Mouse (Mus musculus) myocyte (in vitro differentiated cells): Measurements from ENCODE around the gene Smurf2. TPM values are rescaled to one million over a fixed set of nuclear protein-coding genes. Genes with fewer than 3 reads are reported as not detected.

Experiments used
- H3K27me3 ChIP-seq: one replicate; pipeline ENCODE4 v1.6.1; 2011; ENCODE audit not compliant: control insufficient read depth, insufficient read depth, insufficient read length
- H3K36me3 ChIP-seq: one replicate; pipeline ENCODE4 v1.6.1; 2011; ENCODE audit not compliant: control insufficient read depth, insufficient read depth
- H3K4me2 ChIP-seq: one replicate; pipeline ENCODE4 v1.6.1; 2011; ENCODE audit warnings: low read depth, control low read depth
- H3K4me3 ChIP-seq: one replicate; pipeline ENCODE4 v1.5.1; 2011; ENCODE audit warnings: mild to moderate bottlenecking, control low read depth, moderate library complexity
- H3K79me2 ChIP-seq: one replicate; pipeline ENCODE4 v1.6.1; 2011; ENCODE audit not compliant: control insufficient read depth, insufficient read depth
- H3ac ChIP-seq: one replicate; pipeline ENCODE4 v1.6.1; 2011; ENCODE audit not compliant: control insufficient read depth, insufficient read length
- CEBPB ChIP-seq: IDR thresholded peaks from 2 replicates; pipeline ENCODE4 v1.6.1; 2011; ENCODE audit warnings: mild to moderate bottlenecking, moderate library complexity; ENCODE audit not compliant: poor library complexity, insufficient read depth, severe bottlenecking
- E2F4 ChIP-seq: IDR thresholded peaks from one replicate; pipeline ENCODE4 v1.6.1; 2011; ENCODE audit warnings: mild to moderate bottlenecking, control low read depth, moderate library complexity; ENCODE audit not compliant: insufficient read depth
- MAX ChIP-seq: IDR thresholded peaks from one replicate; pipeline ENCODE4 v1.6.1; 2011; ENCODE audit warnings: low read depth, mild to moderate bottlenecking, control low read depth
- MYOD1 ChIP-seq, 3 experiments: IDR thresholded peaks; one replicate each; pipeline ENCODE4 v1.6.1; 2011; ENCODE audit warnings: control low read depth in 2 of 3, low read depth in 2 of 3, mild to moderate bottlenecking in 2 of 3, moderate library complexity in 1 of 3; ENCODE audit not compliant: insufficient read length in 2 of 3, control insufficient read depth in 1 of 3
- MYOG ChIP-seq, 3 experiments: IDR thresholded peaks; one replicate each; pipeline ENCODE4 v1.6.1; 2011; ENCODE audit warnings: control low read depth in 2 of 3, low read depth in 2 of 3, mild to moderate bottlenecking in 2 of 3; ENCODE audit not compliant: insufficient read length in 2 of 3, control insufficient read depth in 1 of 3, insufficient read depth in 1 of 3
- POLR2A ChIP-seq: IDR thresholded peaks from one replicate; pipeline ENCODE4 v1.6.1; 2011; ENCODE audit warnings: low read depth, mild to moderate bottlenecking, control low read depth, moderate library complexity; ENCODE audit not compliant: insufficient read length
- POLR2AphosphoS2 ChIP-seq: IDR thresholded peaks from one replicate; pipeline ENCODE4 v1.6.1; 2011; ENCODE audit warnings: low read depth, control low read depth; ENCODE audit not compliant: insufficient read length
- REST ChIP-seq: IDR thresholded peaks from one replicate; pipeline ENCODE4 v1.6.1; 2011; ENCODE audit warnings: mild to moderate bottlenecking, control low read depth, moderate library complexity; ENCODE audit not compliant: insufficient read depth, insufficient read length
- SRF ChIP-seq: IDR thresholded peaks from one replicate; pipeline ENCODE4 v1.6.1; 2011; ENCODE audit warnings: low read depth; ENCODE audit not compliant: control insufficient read depth, insufficient read length
- TCF12 ChIP-seq: IDR thresholded peaks from one replicate; pipeline ENCODE4 v1.6.1; 2011; ENCODE audit warnings: mild to moderate bottlenecking, control low read depth; ENCODE audit not compliant: poor library complexity, insufficient read depth, severe bottlenecking
- TCF3 ChIP-seq: IDR thresholded peaks from one replicate; pipeline ENCODE4 v1.6.1; 2011; ENCODE audit warnings: low read depth, control low read depth; ENCODE audit not compliant: insufficient read length
- USF1 ChIP-seq: IDR thresholded peaks from one replicate; pipeline ENCODE4 v1.6.1; 2011; ENCODE audit warnings: low read depth, mild to moderate bottlenecking, control low read depth, moderate library complexity
- polyA plus RNA-seq: library from polyadenylated mRNA; unstranded; fragments of >200 nt; fragmentation: generic; extraction: Trizol; gene quantifications from one replicate; pipeline ENCODE4 v1.2.1, GENCODE M21; 2012; ENCODE audit warnings: missing spikeins

Smurf2 gene
- polyA plus RNA-seq, 1 experiment, result 11.5 TPM

- H3K36me3 ChIP-seq, result peaks cover 70% of the 10 kb centered on the region
- TF ChIP-seq MYOG (IDR thresholded peaks at IDR 0.05; ENCODE audit: control insufficient read depth in 1 of 3, insufficient read depth in 1 of 3, insufficient read length in 2 of 3, low read depth in 2 of 3) (no peak), MAX (no peak), TCF12 (no peak), USF1 (no peak), SRF (no peak), TCF3 (no peak), CEBPB (no peak), REST (no peak), POLR2AphosphoS2 (no peak), POLR2A (no peak), MYOD1 (IDR thresholded peaks at IDR 0.05; ENCODE audit: control insufficient read depth in 1 of 3, insufficient read length in 2 of 3, low read depth in 2 of 3) (no peak), E2F4 (no peak)
- no peaks in the 10 kb centered on the region for H3K27me3 ChIP-seq
- no peaks in the 10 kb centered on the region for H3K79me2 ChIP-seq
- no peak overlapping the region for H3K4me3 ChIP-seq
- H3ac ChIP-seq, result no peak overlapping the region
- no peak overlapping the region for H3K4me2 ChIP-seq
These were observed 150.1 kb downstream of the Smurf2 start for GRCm38 (mm10) chr11:106770195-106770974.

Other genes with a start within 250 kb of the Smurf2 start
- 0.01 TPM for gene Pecam1, start 170.1 kb downstream of the Smurf2 start, polyA plus RNA-seq
- 7.7 TPM for gene Milr1, start 169.5 kb downstream of the Smurf2 start, polyA plus RNA-seq
- 4.4 TPM for gene Polg2, start 141.2 kb downstream of the Smurf2 start, polyA plus RNA-seq
- 198 TPM for gene Ddx5, start 131.5 kb downstream of the Smurf2 start, polyA plus RNA-seq
- 3.5 TPM for gene Cep95, start 131.5 kb downstream of the Smurf2 start, polyA plus RNA-seq
- gene Kpna2, start 78.8 kb upstream of the Smurf2 start, polyA plus RNA-seq, result 32.8 TPM
- gene 1810010H24Rik, start 105.0 kb upstream of the Smurf2 start, polyA plus RNA-seq, result 2.5 TPM
- gene Bptf, start 211.4 kb upstream of the Smurf2 start, polyA plus RNA-seq, result 11.8 TPM